Mouse (Mus musculus) cerebellum, adult 8-10 months (tissue): ENCODE results near the gene Srsf9.
"Not testable (repeated sequence)": the region's sequence is repeated elsewhere in the genome, so short reads cannot be mapped to it uniquely, and the experiment has no call there.

Experiments used
- DNase-seq: peaks from one replicate; pipeline ENCODE4 v3.0.0; 2022

Srsf9 gene

DNA sequence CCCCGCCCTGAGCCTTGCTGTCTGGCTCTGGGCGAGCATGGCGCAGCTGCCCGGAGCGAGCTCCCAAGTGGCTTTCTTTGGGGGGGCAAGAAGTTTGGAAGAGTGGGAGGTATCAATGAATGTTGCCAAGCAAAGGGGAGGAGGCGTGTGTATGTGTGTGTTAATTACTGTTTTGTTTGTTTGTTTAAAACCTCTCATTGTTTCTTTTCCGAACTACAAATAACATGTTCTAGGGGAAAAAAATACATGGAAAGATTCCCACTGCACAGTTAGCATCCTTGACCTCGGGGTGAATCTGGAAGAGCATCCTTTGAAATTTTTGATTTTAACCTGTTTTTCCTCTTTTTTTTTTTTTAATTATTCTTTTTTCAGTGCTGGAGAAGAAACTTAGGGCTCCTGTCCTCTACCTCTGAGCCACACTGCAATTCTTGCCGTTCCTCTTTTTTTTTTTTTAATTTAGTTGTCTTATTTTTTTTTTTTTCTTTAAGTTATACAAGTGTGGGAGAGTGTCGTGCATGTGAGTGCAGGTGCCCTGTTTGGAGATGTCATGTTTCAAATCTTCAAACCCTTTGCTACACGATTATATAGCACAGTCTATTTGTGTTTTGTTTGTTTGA is 47.3 kb downstream of the Srsf9 start:
- DNase-seq, result no peak

DNA sequence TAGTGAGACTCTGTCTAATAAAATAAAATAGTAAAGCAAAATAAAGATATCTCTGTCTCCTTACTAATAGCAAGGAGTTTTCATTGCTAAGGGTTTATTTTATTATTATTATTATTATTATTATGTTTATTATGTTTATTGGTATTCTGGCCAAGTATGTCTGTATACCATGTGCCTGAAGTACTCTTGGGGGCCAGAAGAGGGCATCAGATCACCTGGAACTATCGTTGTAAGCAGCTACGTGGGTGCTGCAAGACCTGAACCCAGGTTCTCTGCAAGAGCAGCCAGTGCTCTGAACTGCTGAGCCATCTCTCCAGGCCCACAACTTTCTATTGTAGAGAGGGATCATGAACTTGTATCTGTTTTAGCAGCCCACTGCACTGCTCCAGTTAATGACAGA is 48.5 kb downstream of the Srsf9 start:
- no peak for DNase-seq

DNA sequence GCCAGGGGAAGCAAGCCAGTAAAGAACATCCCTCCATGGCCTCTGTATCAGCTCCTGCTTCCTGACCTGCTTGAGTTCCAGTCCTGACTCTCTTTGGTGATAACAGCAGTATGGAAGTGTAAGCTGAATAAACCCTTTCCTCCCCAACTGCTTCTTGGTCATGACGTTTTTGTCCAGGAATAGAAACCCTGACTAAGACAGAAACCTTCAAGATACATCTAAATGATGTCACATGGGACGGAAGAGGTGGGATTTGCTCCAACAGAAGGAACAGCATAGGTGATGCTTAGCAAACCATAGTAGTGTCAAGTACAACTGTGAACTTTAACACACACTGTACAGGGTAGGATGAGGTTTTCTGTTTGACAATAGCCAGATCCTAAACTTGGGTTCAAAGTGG is 51.9 kb downstream of the Srsf9 start:
- DNase-seq, result not testable (repeated sequence)
